Mouse (Mus musculus): ENCODE data around the gene Nfkb1. TPM values are rescaled to one million over a fixed set of nuclear protein-coding genes. Genes with fewer than 3 reads are reported as not detected.

The Nfkb1 gene
- total and polyA plus RNA-seq, 3 experiments: 44.8 to 93.6 (median 59.9) TPM

- no peak for DNase-seq (ENCODE audit: low read depth, low spot score)
- TF ChIP-seq ZMIZ1 (IDR thresholded peaks at IDR 0.05; ENCODE audit: low read depth, low read length): no peak
- H3K27me3 ChIP-seq (ENCODE audit: control insufficient read depth in 1 of 2, insufficient read depth in 2 of 2, low read length in 2 of 2): no peaks in the 10 kb centered on the region
Measured at GRCm38 (mm10) chr3:135734736-135735135, 43.4 kb upstream of the Nfkb1 start.

GRCm38 (mm10) chr3:135732747-135733445 lies 41.5 kb upstream of the Nfkb1 start:
- H3K27ac ChIP-seq (ENCODE audit: control insufficient read depth, low read depth, low read length): no peak overlapping the region
- H3K79me2 ChIP-seq (ENCODE audit: control insufficient read depth, insufficient read depth, low read length, poor library complexity): no peaks in the 10 kb centered on the region
- H3K4me1 ChIP-seq (ENCODE audit: control insufficient read depth in 1 of 2, insufficient read depth in 2 of 2, low read length in 2 of 2): peaks cover 0 to 12% of the 10 kb centered on the region in 2 experiments; a peak in 2 of 4 replicates
- TF ChIP-seq TAL1 (IDR thresholded peaks at IDR 0.05; ENCODE audit: low read length) (no peak), GABPA (IDR thresholded peaks at IDR 0.05; ENCODE audit: low read depth, low read length) (no peak), MAFK (IDR thresholded peaks at IDR 0.05; ENCODE audit: borderline replicate concordance, low read depth, low read length) (no peak), CHD1 (IDR thresholded peaks at IDR 0.05; ENCODE audit: low read depth, low read length) (no peak)
- no peak for DNase-seq (ENCODE audit: low read depth, low spot score)
- no peaks in the 10 kb centered on the region for H3K9me3 ChIP-seq (replicated peaks; ENCODE audit: insufficient read depth, low read length)
- no peaks in the 10 kb centered on the region for H3K27me3 ChIP-seq (ENCODE audit: control insufficient read depth in 1 of 2, insufficient read depth in 2 of 2, low read length in 2 of 2)
- H3K4me3 ChIP-seq (ENCODE audit: control insufficient read depth in 1 of 2, insufficient read depth in 1 of 2, low read depth in 2 of 2, low read length in 2 of 2): no peak overlapping the region
- H3K9ac ChIP-seq (ENCODE audit: control insufficient read depth, low read depth, low read length, poor library complexity, severe bottlenecking): no peak overlapping the region
- H3K36me3 ChIP-seq (ENCODE audit: control insufficient read depth in 1 of 2, insufficient read depth in 2 of 2, low read length in 2 of 2): peaks cover 0 to 10% of the 10 kb centered on the region in 2 experiments; a peak in 2 of 4 replicates

More at GRCm38 (mm10) chr3:135734736-135735135, 43.4 kb upstream of the Nfkb1 start:
- Histone ChIP-seq H3K4me3 (ENCODE audit: control insufficient read depth in 1 of 2, insufficient read depth in 1 of 2, low read depth in 2 of 2, low read length in 2 of 2) (no peak overlapping the region), H3K27ac (ENCODE audit: control insufficient read depth, low read depth, low read length) (no peak overlapping the region), H3K79me2 (ENCODE audit: control insufficient read depth, insufficient read depth, low read length, poor library complexity) (no peaks in the 10 kb centered on the region), H3K9me3 (replicated peaks; ENCODE audit: insufficient read depth, low read length) (no peaks in the 10 kb centered on the region), H3K36me3 (ENCODE audit: control insufficient read depth in 1 of 2, insufficient read depth in 2 of 2, low read length in 2 of 2) (peaks cover 0 to 10% of the 10 kb centered on the region in 2 experiments; a peak in 2 of 4 replicates), H3K9ac (ENCODE audit: control insufficient read depth, low read depth, low read length, poor library complexity, severe bottlenecking) (no peak overlapping the region), H3K4me1 (ENCODE audit: control insufficient read depth in 1 of 2, insufficient read depth in 2 of 2, low read length in 2 of 2) (peaks cover 0 to 12% of the 10 kb centered on the region in 2 experiments; a peak in 2 of 4 replicates)

DNA sequence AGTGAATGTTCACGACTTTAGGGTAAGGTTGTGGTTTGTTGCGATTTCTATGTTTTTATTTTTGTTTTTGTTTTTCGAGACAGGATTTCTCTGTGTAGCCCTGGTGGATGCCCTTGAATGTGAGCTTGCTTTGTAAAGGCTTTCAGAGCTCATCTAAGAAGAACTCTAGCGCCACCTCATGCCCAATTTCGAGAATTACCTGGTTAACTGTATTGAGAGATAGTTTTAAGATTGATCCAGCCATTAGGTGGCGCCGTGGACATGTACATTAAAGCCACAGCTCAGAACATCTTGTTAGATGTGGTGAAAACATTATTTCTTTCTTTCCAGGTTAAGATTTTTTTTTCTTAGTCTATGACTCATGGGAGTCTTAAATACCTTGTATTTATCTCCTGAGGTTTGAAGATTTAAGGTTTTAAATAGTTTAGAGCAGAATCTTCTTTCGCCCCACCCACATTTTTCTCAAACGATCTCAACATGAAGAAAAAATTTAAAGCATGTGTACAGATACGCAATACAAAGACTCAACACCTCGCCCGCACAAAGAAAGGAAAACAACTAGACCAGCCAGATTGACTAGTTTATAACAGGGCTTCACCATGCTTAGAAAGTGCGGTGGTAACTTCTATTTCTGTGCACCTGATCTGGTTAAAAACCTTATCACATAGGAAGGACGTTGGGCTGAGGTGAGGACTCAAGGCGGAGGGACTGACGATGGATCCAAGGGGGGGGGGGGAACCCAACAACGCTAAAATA lies 40.1 kb upstream of the Nfkb1 start:
- Histone ChIP-seq H3K9ac (ENCODE audit: control insufficient read depth, low read depth, low read length, poor library complexity, severe bottlenecking) (peak overlapping the region; percentile 34), H3K4me3 (ENCODE audit: control insufficient read depth in 1 of 2, insufficient read depth in 1 of 2, low read depth in 2 of 2, low read length in 2 of 2) (peak overlapping the region; percentile 20 to 28), H3K27me3 (ENCODE audit: control insufficient read depth in 1 of 2, insufficient read depth in 2 of 2, low read length in 2 of 2) (no peaks in the 10 kb centered on the region), H3K4me1 (ENCODE audit: control insufficient read depth in 1 of 2, insufficient read depth in 2 of 2, low read length in 2 of 2) (peaks cover 0 to 19% of the 10 kb centered on the region in 2 experiments; a peak in 2 of 4 replicates), H3K79me2 (ENCODE audit: control insufficient read depth, insufficient read depth, low read length, poor library complexity) (no peaks in the 10 kb centered on the region), H3K27ac (ENCODE audit: control insufficient read depth, low read depth, low read length) (no peak overlapping the region), H3K9me3 (replicated peaks; ENCODE audit: insufficient read depth, low read length) (no peaks in the 10 kb centered on the region), H3K36me3 (ENCODE audit: control insufficient read depth in 1 of 2, insufficient read depth in 2 of 2, low read length in 2 of 2) (peaks cover 0 to 15% of the 10 kb centered on the region in 2 experiments; a peak in 2 of 4 replicates)
- TF ChIP-seq JUND (IDR thresholded peaks at IDR 0.05; ENCODE audit: low read depth, low read length) (peak; percentile 79; the same call in 1 of the 2 replicates), MAZ (IDR thresholded peaks at IDR 0.05; ENCODE audit: low read depth, low read length) (0 out of 2 replicates have a peak, but pooled peaks have one; percentile 35), MYC (IDR thresholded peaks at IDR 0.05; ENCODE audit: low read depth, low read length) (peak; percentile 69; the same call in 1 of the 2 replicates), USF2 (IDR thresholded peaks at IDR 0.05; ENCODE audit: borderline replicate concordance in 1 of 2, insufficient read depth in 1 of 2, low read depth in 1 of 2, low read length in 2 of 2) (no peak), CTCF (IDR thresholded peaks at IDR 0.05 in 2 of 3, conservative IDR thresholded peaks at IDR 0.05 in 1 of 3; ENCODE audit: control insufficient read depth in 1 of 3, insufficient read depth in 1 of 3, low read depth in 2 of 3, low read length in 3 of 3, poor library complexity in 1 of 3, severe bottlenecking in 1 of 3) (peak in 2 of 3 experiments; percentile 35 to 84; a peak in 4 of 6 replicates), TCF12 (IDR thresholded peaks at IDR 0.05; ENCODE audit: low read depth, low read length) (peak; percentile 31; the same call in 1 of the 2 replicates), BHLHE40 (IDR thresholded peaks at IDR 0.05; ENCODE audit: borderline replicate concordance, low read depth, low read length) (peak; percentile 59; the same call in 1 of the 2 replicates), SMC3 (IDR thresholded peaks at IDR 0.05; ENCODE audit: low read depth, low read length) (peak; percentile 99), RCOR1 (IDR thresholded peaks at IDR 0.05; ENCODE audit: low read depth, low read length) (no peak), MXI1 (IDR thresholded peaks at IDR 0.05; ENCODE audit: low read depth, low read length) (no peak; the same call in 1 of the 2 replicates), USF1 (IDR thresholded peaks at IDR 0.05; ENCODE audit: low read depth, low read length) (no peak), ZNF384 (IDR thresholded peaks at IDR 0.05; ENCODE audit: low read depth, low read length) (peak; percentile 70), EP300 (IDR thresholded peaks at IDR 0.05; ENCODE audit: low read depth in 1 of 2, low read length in 2 of 2) (0 out of 4 replicates have a peak, but pooled peaks of 1 of the 2 experiments have one; percentile 11), TBP (IDR thresholded peaks at IDR 0.05; ENCODE audit: low read depth, low read length) (0 out of 2 replicates have a peak, but pooled peaks have one; percentile 25), CHD1 (IDR thresholded peaks at IDR 0.05; ENCODE audit: low read depth, low read length) (peak; percentile 40; the same call in 1 of the 2 replicates), POLR2AphosphoS2 (IDR thresholded peaks at IDR 0.05; ENCODE audit: low read length) (no peak), SIN3A (IDR thresholded peaks at IDR 0.05; ENCODE audit: low read length) (peak; percentile 92), ZC3H11A (IDR thresholded peaks at IDR 0.05; ENCODE audit: low read depth, low read length) (peak; percentile 99)
- peak; percentile 97 for DNase-seq (ENCODE audit: low read depth, low spot score)

Measured in MEL (cell line).